Mouse (Mus musculus) myocyte (in vitro differentiated cells): ENCODE data around the gene Prss50.

ENCODE experiments used
- POLR2A ChIP-seq: IDR thresholded peaks from one replicate; pipeline ENCODE4 v1.6.1; 2011; ENCODE audit warnings: low read depth, mild to moderate bottlenecking, control low read depth, moderate library complexity; ENCODE audit not compliant: insufficient read length
- TCF12 ChIP-seq: IDR thresholded peaks from one replicate; pipeline ENCODE4 v1.6.1; 2011; ENCODE audit warnings: mild to moderate bottlenecking, control low read depth; ENCODE audit not compliant: poor library complexity, insufficient read depth, severe bottlenecking
- USF1 ChIP-seq: IDR thresholded peaks from one replicate; pipeline ENCODE4 v1.6.1; 2011; ENCODE audit warnings: low read depth, mild to moderate bottlenecking, control low read depth, moderate library complexity

DNA sequence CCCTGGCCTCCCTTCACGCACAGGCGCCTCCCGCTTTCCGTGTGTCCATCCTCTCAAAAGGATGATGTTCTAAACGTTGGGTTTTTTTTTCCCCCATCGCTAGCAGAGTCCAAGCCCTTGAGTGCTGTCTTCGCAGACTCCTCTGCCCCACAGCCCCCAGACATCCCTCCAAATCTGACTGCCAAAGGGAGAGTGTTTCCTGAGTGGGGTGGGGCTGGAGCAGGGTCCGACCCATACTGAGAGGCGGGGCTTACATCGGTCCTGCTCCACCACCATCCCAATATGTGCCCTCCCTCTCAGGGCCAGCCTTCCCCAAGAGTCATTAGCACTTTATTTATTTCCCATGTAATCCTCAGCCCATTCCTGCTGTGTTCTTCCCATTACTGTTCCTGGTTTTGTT lies 22.8 kb upstream of the Prss50 start:
- TF ChIP-seq POLR2A (no peak), USF1 (no peak), TCF12 (no peak)
